Comparison of ENCODE assay signal across 8 mouse cellular contexts in genomic region chr8:71670621-71671548, GRCm38 (mm10). TPM values are rescaled to one million over a fixed set of nuclear protein-coding genes. Genes with fewer than 3 reads are reported as not detected.
DNase-seq lines count a peak whose midpoint lies in the region; ATAC-seq and TF ChIP-seq lines count a peak whose summit lies in the region.

No protein-coding gene starts in this region.

- peaks cover 20% of the 10 kb centered on the region for H3K27me3 ChIP-seq in lung, embryonic 16.5 days (ENCODE audit: control insufficient read depth, insufficient read depth, low read depth, low read length)
- H3K27me3 ChIP-seq in cerebellum, adult 2 months (ENCODE audit: control insufficient read depth, insufficient read depth, low read length): no peaks in the 10 kb centered on the region
- H3K27me3 ChIP-seq in liver, embryonic 14.5 days (ENCODE audit: control insufficient read depth, insufficient read depth, low read length): peaks cover 32% of the 10 kb centered on the region

- TF ChIP-seq POLR2A in cerebellum, adult 2 months (IDR thresholded peaks at IDR 0.05; ENCODE audit: borderline replicate concordance, insufficient read depth, low read length): 0 out of 2 replicates have a peak, but pooled peaks have one; percentile 11

- under 1% methylated on average over 62 of the region's 64 CpGs for WGBS in lung, embryonic 16.5 days
- under 1% methylated on average over 63 of the region's 64 CpGs for WGBS in cerebellum, adult 2 months
- under 1% methylated on average over 60 of the region's 64 CpGs for WGBS in liver, embryonic 14.5 days (ENCODE audit: insufficient replicate concordance)

- peak; percentile 47 for ATAC-seq in lung, embryonic 16.5 days (ENCODE audit: low read depth)
- ATAC-seq in frontal cortex, adult (ENCODE audit: low TSS enrichment): peak; percentile 22
- ATAC-seq in liver, embryonic 14.5 days (ENCODE audit: insufficient read depth): peak; percentile 29; the same call in 1 of the 2 replicates

- TF ChIP-seq EP300 in liver, embryonic 14.5 days (IDR thresholded peaks at IDR 0.05; ENCODE audit: low read depth): no peak

- peak overlapping the region; percentile 93 for H3K4me2 ChIP-seq in lung, embryonic 16.5 days (ENCODE audit: low read depth, low read length)
- peak overlapping the region; percentile 66 for H3K4me2 ChIP-seq in liver, embryonic 14.5 days (ENCODE audit: low read depth)

- H3K9me3 ChIP-seq in lung, embryonic 16.5 days (ENCODE audit: control insufficient read depth, low read length): no peaks in the 10 kb centered on the region
- no peaks in the 10 kb centered on the region for H3K9me3 ChIP-seq in liver, embryonic 14.5 days (ENCODE audit: control insufficient read depth, low read length)

- no peak overlapping the region for H3K9ac ChIP-seq in lung, embryonic 16.5 days (ENCODE audit: low read length)
- H3K9ac ChIP-seq in liver, embryonic 14.5 days (replicated peaks): no peak overlapping the region

- TF ChIP-seq CTCF in cerebellum, adult 2 months (IDR thresholded peaks at IDR 0.05; ENCODE audit: borderline replicate concordance, insufficient read depth, low read depth, low read length): no peak
- no peak for TF ChIP-seq CTCF in liver, embryonic 14.5 days (IDR thresholded peaks at IDR 0.05; ENCODE audit: low read depth)

- H3K4me1 ChIP-seq in lung, embryonic 16.5 days (replicated peaks; ENCODE audit: control insufficient read depth, insufficient read depth, low read length): peaks cover 16% of the 10 kb centered on the region
- H3K4me1 ChIP-seq in cerebellum, adult 2 months (ENCODE audit: control insufficient read depth, insufficient read depth, low read length): peaks cover 42% of the 10 kb centered on the region
- H3K4me1 ChIP-seq in liver, embryonic 14.5 days (replicated peaks; ENCODE audit: control insufficient read depth in 2 of 2, insufficient read depth in 2 of 2, low read length in 1 of 2): peaks cover 4 to 14% of the 10 kb centered on the region in 2 experiments

- no peak for DNase-seq in lung, postnatal 4 days
- peak; percentile 85 to 90 for DNase-seq in cerebellum, adult 2 months
- peak; percentile 68 for DNase-seq in kidney, postnatal 10 days
- no peak for DNase-seq in liver, embryonic 14.5 days (ENCODE audit: low read depth in 3 of 3, low spot score in 3 of 3)
- DNase-seq in right cerebral cortex, postnatal 14 days: peak; percentile 77
- no peak for DNase-seq in urinary bladder, postnatal 10 days (ENCODE audit: low spot score)

- H3K27ac ChIP-seq in lung, embryonic 16.5 days (ENCODE audit: low read length): no peak overlapping the region
- peak overlapping the region; percentile 77 for H3K27ac ChIP-seq in cerebellum, adult 2 months (ENCODE audit: insufficient read depth, low read length)
- H3K27ac ChIP-seq in liver, embryonic 14.5 days: no peak overlapping the region

- no peaks in the 10 kb centered on the region for H3K36me3 ChIP-seq in lung, embryonic 16.5 days (ENCODE audit: control insufficient read depth, insufficient read depth, low read length)
- no peaks in the 10 kb centered on the region for H3K36me3 ChIP-seq in liver, embryonic 14.5 days (replicated peaks; ENCODE audit: control insufficient read depth, insufficient read depth, low read depth)

- peak overlapping the region; percentile 53 for H3K4me3 ChIP-seq in lung, embryonic 16.5 days (ENCODE audit: low read length)
- peak overlapping the region; percentile 94 for H3K4me3 ChIP-seq in cerebellum, adult 2 months (replicated peaks; ENCODE audit: insufficient read depth, low read depth, low read length)
- peak overlapping the region; percentile 43 to 51 for H3K4me3 ChIP-seq in liver, embryonic 14.5 days (ENCODE audit: insufficient read depth in 1 of 2, low read depth in 2 of 2, low read length in 2 of 2)

RNA-seq across cellular contexts. Expression of gene Unc13a, which starts 0.7 kb away (rescaled TPM):
- 0.67 and 0.68 TPM in 2 replicates for polyA plus RNA-seq in lung, embryonic 16.5 days (2015; fragmentation: Nextera tagmentation; extraction: Ambion mirVana)
- polyA plus RNA-seq in cerebellum, adult 2 months (2012; rRNA removed): 97.3 and 110 TPM in 2 replicates
- polyA plus RNA-seq in liver, embryonic 14.5 days (2012; rRNA removed): 0.13 and 0.15 TPM in 2 replicates
- polyA plus RNA-seq in liver, embryonic 14.5 days (2014; fragmentation: Nextera tagmentation; extraction: Ambion mirVana): 0.18 and 0.34 TPM in 2 replicates

RNA-seq across cellular contexts. Expression of gene Jak3, which starts 5.2 kb away (rescaled TPM):
- 8.9 and 9.1 TPM in 2 replicates for polyA plus RNA-seq in lung, embryonic 16.5 days (2015; fragmentation: Nextera tagmentation; extraction: Ambion mirVana)
- polyA plus RNA-seq in cerebellum, adult 2 months (2012; rRNA removed): 3.6 and 3.9 TPM in 2 replicates
- polyA plus RNA-seq in liver, embryonic 14.5 days (2012; rRNA removed): 3.8 and 4.0 TPM in 2 replicates
- 3.0 and 3.1 TPM in 2 replicates for polyA plus RNA-seq in liver, embryonic 14.5 days (2014; fragmentation: Nextera tagmentation; extraction: Ambion mirVana)

RNA-seq across cellular contexts. Expression of gene Insl3, which starts 18.1 kb away (rescaled TPM):
- polyA plus RNA-seq in lung, embryonic 16.5 days (2015; fragmentation: Nextera tagmentation; extraction: Ambion mirVana): 1.4 and 1.5 TPM in 2 replicates
- 0.65 and 2.1 TPM in 2 replicates for polyA plus RNA-seq in cerebellum, adult 2 months (2012; rRNA removed)
- 0.48 and 0.73 TPM in 2 replicates for polyA plus RNA-seq in liver, embryonic 14.5 days (2012; rRNA removed)
- polyA plus RNA-seq in liver, embryonic 14.5 days (2014; fragmentation: Nextera tagmentation; extraction: Ambion mirVana): 1.2 and 1.5 TPM in 2 replicates

RNA-seq across cellular contexts. Expression of gene B3gnt3, which starts 30.7 kb away (rescaled TPM):
- polyA plus RNA-seq in lung, embryonic 16.5 days (2015; fragmentation: Nextera tagmentation; extraction: Ambion mirVana): 4.4 and 4.6 TPM in 2 replicates
- 0.44 and 0.48 TPM in 2 replicates for polyA plus RNA-seq in cerebellum, adult 2 months (2012; rRNA removed)
- polyA plus RNA-seq in liver, embryonic 14.5 days (2012; rRNA removed): 2.2 and 2.5 TPM in 2 replicates
- 1.8 and 2.0 TPM in 2 replicates for polyA plus RNA-seq in liver, embryonic 14.5 days (2014; fragmentation: Nextera tagmentation; extraction: Ambion mirVana)

RNA-seq across cellular contexts. Expression of gene Fcho1, which starts 54.6 kb away (rescaled TPM):
- 6.5 and 8.0 TPM in 2 replicates for polyA plus RNA-seq in lung, embryonic 16.5 days (2015; fragmentation: Nextera tagmentation; extraction: Ambion mirVana)
- polyA plus RNA-seq in cerebellum, adult 2 months (2012; rRNA removed): 108 and 115 TPM in 2 replicates
- polyA plus RNA-seq in liver, embryonic 14.5 days (2012; rRNA removed): 24.1 and 24.6 TPM in 2 replicates
- polyA plus RNA-seq in liver, embryonic 14.5 days (2014; fragmentation: Nextera tagmentation; extraction: Ambion mirVana): 14.7 and 18.6 TPM in 2 replicates

Comparison
In these comparisons a context has a peak if more than half of its experiments do, and no peak if none do; other contexts are left out.
1. DNase-seq: peak in cerebellum, adult 2 months (2 of 2), kidney, postnatal 10 days (single experiment) and right cerebral cortex, postnatal 14 days (single experiment); none in lung, postnatal 4 days (0 of 2), liver, embryonic 14.5 days (0 of 3) and urinary bladder, postnatal 10 days (single experiment).
2. RNA of gene Unc13a, which starts 0.7 kb away (polyA plus RNA-seq): 97.3 to 110 TPM in cerebellum, adult 2 months; 0.67 to 0.68 TPM in lung, embryonic 16.5 days and 0.13 to 0.34 TPM in liver, embryonic 14.5 days; every median in the first group is over 10 times any median in the second.
3. Peak in every context shown above with its lines, with median percentiles within 50 percentile points of each other: ATAC-seq and H3K4me3 ChIP-seq.